Mouse (Mus musculus): ENCODE data around the gene Zbtb25. TPM values are rescaled to one million over a fixed set of nuclear protein-coding genes. Genes with fewer than 3 reads are reported as not detected.

Zbtb25 gene
- polyA plus RNA-seq, 1 experiment from 2014 or later = 4.4 TPM

DNA sequence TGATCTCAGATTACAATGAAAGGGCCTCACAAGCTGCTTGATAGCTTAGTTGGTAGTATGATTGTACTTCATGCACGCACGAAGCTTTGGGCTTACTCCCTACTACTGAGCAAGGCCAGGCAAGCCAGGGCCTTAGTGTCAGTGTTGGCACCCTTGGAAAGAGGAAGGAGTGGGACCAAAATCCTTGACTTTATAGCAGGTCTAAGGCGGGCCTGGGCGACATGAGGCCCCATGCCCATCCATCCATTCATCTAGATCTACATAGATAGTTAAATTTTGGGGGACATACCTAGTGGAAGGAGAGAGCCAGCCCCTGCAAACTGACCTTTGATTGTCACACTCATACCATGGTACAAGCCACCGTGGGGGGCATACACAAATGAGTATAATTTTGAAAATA, 61.0 kb downstream of the Zbtb25 start:
- peaks cover 52% of the 10 kb centered on the region for H3K36me3 ChIP-seq (replicated peaks; ENCODE audit: insufficient read depth, low read length)
- no peak overlapping the region for H3K27ac ChIP-seq (ENCODE audit: low read depth)
- no peak for ATAC-seq

DNA sequence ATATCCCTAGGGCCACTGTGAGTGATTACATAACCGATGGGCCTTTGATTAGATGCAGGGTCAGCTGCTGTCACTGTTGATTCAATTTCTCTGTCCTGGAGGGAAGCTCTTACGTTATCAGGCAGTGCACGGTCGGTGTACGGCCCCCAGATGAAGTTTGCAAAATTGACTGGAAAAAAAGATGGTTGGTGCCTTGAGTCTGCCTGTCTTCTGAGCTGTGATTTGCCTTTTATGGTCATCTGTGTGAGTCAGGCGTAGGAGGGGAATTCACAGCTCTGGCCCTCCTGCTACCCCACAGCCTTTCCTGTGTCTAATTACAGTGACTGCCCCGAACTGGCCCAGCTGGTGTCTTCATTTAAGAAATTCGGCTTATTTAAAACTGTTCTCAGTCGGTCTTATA, 61.4 kb downstream of the Zbtb25 start:
- Histone ChIP-seq H3K4me1 (ENCODE audit: insufficient read depth) (peaks cover 11% of the 10 kb centered on the region), H3K27me3 (ENCODE audit: insufficient read depth, low read length) (no peaks in the 10 kb centered on the region), H3K36me3 (replicated peaks; ENCODE audit: insufficient read depth, low read length) (peaks cover 52% of the 10 kb centered on the region), H3K4me3 (ENCODE audit: low read depth, low read length) (no peak overlapping the region), H3K4me2 (ENCODE audit: low read depth, low read length) (no peak overlapping the region), H3K9me3 (ENCODE audit: low read length) (no peaks in the 10 kb centered on the region), H3K27ac (ENCODE audit: low read depth) (no peak overlapping the region), H3K9ac (replicated peaks) (no peak overlapping the region)
- ATAC-seq (no peak), DNase-seq (no peak)
- TF ChIP-seq EP300 (IDR thresholded peaks at IDR 0.05; ENCODE audit: low read depth) (no peak), CTCF (IDR thresholded peaks at IDR 0.05; ENCODE audit: low read depth) (no peak)
- 64% methylated on average over 9 of the region's 9 CpGs for WGBS (ENCODE audit: insufficient replicate concordance)

More for the DNA sequence above, 61.0 kb downstream of the Zbtb25 start:
- Histone ChIP-seq H3K9me3 (ENCODE audit: low read length) (no peaks in the 10 kb centered on the region), H3K9ac (replicated peaks) (no peak overlapping the region), H3K27me3 (ENCODE audit: insufficient read depth, low read length) (no peaks in the 10 kb centered on the region), H3K4me1 (ENCODE audit: insufficient read depth) (peaks cover 11% of the 10 kb centered on the region), H3K4me3 (ENCODE audit: low read depth, low read length) (no peak overlapping the region), H3K4me2 (ENCODE audit: low read depth, low read length) (no peak overlapping the region)
- TF ChIP-seq CTCF (IDR thresholded peaks at IDR 0.05; ENCODE audit: low read depth) (no peak), EP300 (IDR thresholded peaks at IDR 0.05; ENCODE audit: low read depth) (no peak)
- WGBS (ENCODE audit: insufficient replicate concordance) = 86% methylated on average over 5 of the region's 5 CpGs
- no peak for DNase-seq

DNA sequence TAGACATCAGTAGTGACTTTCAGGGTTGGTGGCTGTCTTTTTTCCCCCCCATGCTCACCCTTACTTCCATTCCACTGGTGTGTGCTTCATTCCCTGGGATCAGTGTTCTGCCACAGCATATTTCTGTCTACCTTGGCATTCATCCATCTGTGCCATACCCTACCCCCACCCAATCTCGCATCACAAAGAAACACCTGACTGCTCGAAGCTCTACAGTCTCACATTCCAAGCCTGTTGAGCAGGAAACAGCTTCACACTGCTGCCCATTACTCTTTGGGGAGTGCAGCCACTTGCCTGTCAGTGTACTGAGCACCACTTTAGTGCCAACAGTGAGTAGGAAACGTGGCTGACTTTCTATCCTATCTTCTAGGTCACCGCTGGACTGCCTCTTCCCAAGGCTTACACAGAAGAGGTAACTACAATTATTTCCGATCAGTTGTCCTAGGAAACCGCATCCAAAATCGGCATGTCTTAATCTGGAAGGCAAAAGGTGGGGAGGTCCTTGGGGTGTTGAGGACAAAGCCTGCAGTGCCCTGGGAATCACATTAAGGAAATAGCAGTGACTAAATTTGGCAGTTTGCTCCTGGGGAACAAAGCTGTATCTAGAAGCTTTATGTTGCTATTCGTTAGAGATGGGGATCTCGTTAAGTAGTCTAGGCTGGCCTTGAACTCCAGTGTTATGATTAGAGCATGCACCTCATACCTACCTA, 62.4 kb downstream of the Zbtb25 start:
- H3K27me3 ChIP-seq (ENCODE audit: insufficient read depth, low read length) = no peaks in the 10 kb centered on the region
- H3K4me1 ChIP-seq (ENCODE audit: insufficient read depth) = peaks cover 11% of the 10 kb centered on the region
- H3K4me3 ChIP-seq (ENCODE audit: low read depth, low read length) = no peak overlapping the region
- H3K36me3 ChIP-seq (replicated peaks; ENCODE audit: insufficient read depth, low read length) = peaks cover 55% of the 10 kb centered on the region
- TF ChIP-seq EP300 (IDR thresholded peaks at IDR 0.05; ENCODE audit: low read depth) (no peak), CTCF (IDR thresholded peaks at IDR 0.05; ENCODE audit: low read depth) (no peak)
- no peak for DNase-seq
- H3K4me2 ChIP-seq (ENCODE audit: low read depth, low read length) = no peak overlapping the region
- WGBS (ENCODE audit: insufficient replicate concordance) = 81% methylated on average over 9 of the region's 9 CpGs
- H3K9ac ChIP-seq (replicated peaks) = no peak overlapping the region
- no peak overlapping the region for H3K27ac ChIP-seq (ENCODE audit: low read depth)
- ATAC-seq = no peak
- H3K9me3 ChIP-seq (ENCODE audit: low read length) = no peaks in the 10 kb centered on the region

DNA sequence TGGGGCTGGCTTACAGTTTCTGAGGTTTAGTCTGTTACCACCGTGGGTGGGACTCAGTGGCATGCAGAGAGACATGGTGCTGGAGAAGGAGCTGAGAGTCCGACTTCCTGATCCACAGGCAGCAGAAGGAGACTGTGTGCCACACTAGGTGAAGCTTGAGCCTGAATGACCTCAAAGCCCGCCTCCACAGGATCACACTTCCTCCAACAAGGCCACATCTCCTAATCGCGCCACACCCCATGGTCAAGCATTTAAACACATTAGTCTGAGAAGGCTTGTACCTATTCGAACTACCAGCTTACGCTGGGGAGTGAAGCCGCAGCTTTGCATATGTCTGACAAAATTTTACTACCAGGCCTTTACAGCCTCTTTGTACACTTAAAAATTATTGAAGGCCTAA, 64.3 kb downstream of the Zbtb25 start:
- H3K36me3 ChIP-seq (replicated peaks; ENCODE audit: insufficient read depth, low read length) = peaks cover 60% of the 10 kb centered on the region
- ATAC-seq (no peak), DNase-seq (no peak)
- H3K27me3 ChIP-seq (ENCODE audit: insufficient read depth, low read length) = no peaks in the 10 kb centered on the region
- no peaks in the 10 kb centered on the region for H3K9me3 ChIP-seq (ENCODE audit: low read length)
- H3K27ac ChIP-seq (ENCODE audit: low read depth) = no peak overlapping the region
- H3K9ac ChIP-seq (replicated peaks) = no peak overlapping the region
- no peak overlapping the region for H3K4me3 ChIP-seq (ENCODE audit: low read depth, low read length)
- 86% methylated on average over 8 of the region's 8 CpGs for WGBS (ENCODE audit: insufficient replicate concordance)
- no peaks in the 10 kb centered on the region; the same call in 1 of the 2 replicates for H3K4me1 ChIP-seq (ENCODE audit: insufficient read depth)
- TF ChIP-seq CTCF (IDR thresholded peaks at IDR 0.05; ENCODE audit: low read depth) (no peak), EP300 (IDR thresholded peaks at IDR 0.05; ENCODE audit: low read depth) (no peak)
- H3K4me2 ChIP-seq (ENCODE audit: low read depth, low read length) = no peak overlapping the region

DNA sequence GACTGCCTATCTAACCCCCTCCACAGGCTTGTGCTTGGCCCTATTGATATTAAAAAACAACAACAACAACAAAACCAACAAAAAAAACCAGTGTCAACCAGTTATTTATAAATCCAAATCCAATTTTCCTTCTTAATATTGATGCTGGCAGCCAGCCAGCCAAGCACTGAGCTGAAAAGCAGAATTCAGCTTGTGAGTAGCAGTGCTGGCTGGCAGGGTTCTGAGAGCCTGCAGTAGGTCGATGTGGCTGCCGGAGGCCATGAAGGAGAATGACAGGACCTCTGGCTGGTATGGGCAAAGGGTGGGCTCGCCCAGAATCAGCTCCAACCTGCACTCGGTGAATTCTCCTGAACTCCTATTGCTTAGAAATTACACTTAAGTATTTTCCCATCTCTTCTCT, 65.2 kb downstream of the Zbtb25 start:
- H3K4me3 ChIP-seq (ENCODE audit: low read depth, low read length) = no peak overlapping the region
- no peak overlapping the region for H3K4me2 ChIP-seq (ENCODE audit: low read depth, low read length)
- H3K36me3 ChIP-seq (replicated peaks; ENCODE audit: insufficient read depth, low read length) = peaks cover 63% of the 10 kb centered on the region
- DNase-seq (no peak), ATAC-seq (no peak)
- no peaks in the 10 kb centered on the region for H3K27me3 ChIP-seq (ENCODE audit: insufficient read depth, low read length)
- no peak overlapping the region for H3K9ac ChIP-seq (replicated peaks)
- no peak for TF ChIP-seq CTCF (IDR thresholded peaks at IDR 0.05; ENCODE audit: low read depth)
- no peak for TF ChIP-seq EP300 (IDR thresholded peaks at IDR 0.05; ENCODE audit: low read depth)
- 82% methylated on average over 4 of the region's 4 CpGs for WGBS (ENCODE audit: insufficient replicate concordance)
- no peaks in the 10 kb centered on the region; the same call in 1 of the 2 replicates for H3K4me1 ChIP-seq (ENCODE audit: insufficient read depth)
- no peaks in the 10 kb centered on the region for H3K9me3 ChIP-seq (ENCODE audit: low read length)
- no peak overlapping the region for H3K27ac ChIP-seq (ENCODE audit: low read depth)

DNA sequence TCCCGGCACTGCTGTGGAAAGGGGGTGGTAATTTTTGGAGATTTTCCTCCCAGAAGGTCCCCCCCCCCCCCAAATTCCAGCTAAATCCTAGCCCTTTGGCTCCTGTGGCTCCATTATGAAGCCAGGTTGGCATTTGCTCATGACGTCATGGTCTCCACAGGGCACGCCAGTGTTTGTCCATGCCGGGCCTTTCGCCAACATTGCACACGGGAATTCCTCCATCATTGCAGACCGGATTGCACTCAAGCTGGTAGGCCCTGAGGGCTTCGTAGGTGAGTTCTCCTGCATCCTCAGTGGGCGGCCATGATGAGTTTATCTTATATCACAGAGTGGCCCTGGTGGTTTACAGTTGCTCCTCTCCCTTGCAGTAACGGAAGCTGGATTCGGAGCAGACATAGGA, 65.9 kb downstream of the Zbtb25 start:
- H3K4me3 ChIP-seq (ENCODE audit: low read depth, low read length) = no peak overlapping the region
- H3K4me1 ChIP-seq (ENCODE audit: insufficient read depth) = no peaks in the 10 kb centered on the region; the same call in 1 of the 2 replicates
- DNase-seq (no peak), ATAC-seq (no peak)
- H3K27ac ChIP-seq (ENCODE audit: low read depth) = no peak overlapping the region
- no peak for TF ChIP-seq CTCF (IDR thresholded peaks at IDR 0.05; ENCODE audit: low read depth)
- TF ChIP-seq EP300 (IDR thresholded peaks at IDR 0.05; ENCODE audit: low read depth) = no peak
- H3K9me3 ChIP-seq (ENCODE audit: low read length) = no peaks in the 10 kb centered on the region
- H3K36me3 ChIP-seq (replicated peaks; ENCODE audit: insufficient read depth, low read length) = peaks cover 67% of the 10 kb centered on the region
- WGBS (ENCODE audit: insufficient replicate concordance) = 87% methylated on average over 11 of the region's 11 CpGs
- H3K9ac ChIP-seq (replicated peaks) = no peak overlapping the region
- H3K4me2 ChIP-seq (ENCODE audit: low read depth, low read length) = no peak overlapping the region
- no peaks in the 10 kb centered on the region for H3K27me3 ChIP-seq (ENCODE audit: insufficient read depth, low read length)
